Mouse (Mus musculus) forebrain, embryonic 15.5 days (tissue): Measurements from ENCODE around the gene Srcap. TPM values are rescaled to one million over a fixed set of nuclear protein-coding genes. Genes with fewer than 3 reads are reported as not detected.

ENCODE experiments used
- ATAC-seq: fragments of 200-750 bp; cut with Nextera tagmentation; replicated peaks from 2 replicates; pipeline ENCODE4 v1.8.0; 2017; ENCODE audit warnings: mild to moderate bottlenecking, moderate TSS enrichment, moderate library complexity
- H3K27ac ChIP-seq: fragments of 300-500 bp; sonication (generic); replicated peaks from 2 replicates; pipeline ENCODE4 v1.5.1; 2015; ENCODE audit warnings: mild to moderate bottlenecking, inconsistent platforms
- H3K27me3 ChIP-seq: fragments of 300-500 bp; sonication (generic); 2 replicates; pipeline ENCODE4 v1.6.1; 2015; ENCODE audit warnings: inconsistent platforms
- H3K36me3 ChIP-seq: fragments of 300-500 bp; sonication (generic); 2 replicates; pipeline ENCODE4 v1.6.1; 2015; ENCODE audit warnings: mild to moderate bottlenecking, inconsistent platforms
- H3K4me1 ChIP-seq: fragments of 300-500 bp; sonication (generic); 2 replicates; pipeline ENCODE4 v1.6.1; 2015; ENCODE audit warnings: inconsistent platforms
- H3K4me2 ChIP-seq: fragments of 300-500 bp; sonication (generic); replicated peaks from 2 replicates; pipeline ENCODE4 v1.6.1; 2015; ENCODE audit warnings: mild to moderate bottlenecking, inconsistent platforms
- H3K4me3 ChIP-seq: fragments of 300-500 bp; sonication (generic); 2 replicates; pipeline ENCODE4 v1.5.1; 2015; ENCODE audit warnings: mild to moderate bottlenecking, inconsistent platforms
- H3K9ac ChIP-seq: fragments of 300-500 bp; sonication (generic); replicated peaks from 2 replicates; pipeline ENCODE4 v1.6.1; 2015; ENCODE audit warnings: mild to moderate bottlenecking, inconsistent platforms
- H3K9me3 ChIP-seq: fragments of 300-500 bp; sonication (generic); 2 replicates; pipeline ENCODE4 v1.6.1; 2016; ENCODE audit warnings: inconsistent platforms
- whole genome bisulfite sequencing: fragments of 180-500 bp; shearing (Covaris S2); methylation state at CpG from one replicate; pipeline ENCODE4 v1.1.7; 2015; ENCODE audit warnings: mixed read lengths; 5-methylcytosine and 5-hydroxymethylcytosine counted together
- polyA plus RNA-seq: library from polyadenylated mRNA; unstranded; fragments of >200 nt; fragmentation: Nextera tagmentation; extraction: Ambion mirVana; gene quantifications from 2 replicates; pipeline ENCODE4 v1.2.1, GENCODE M21; 2015

The Srcap gene
- polyA plus RNA-seq, 1 experiment from 2014 or later = 54.1 TPM

DNA sequence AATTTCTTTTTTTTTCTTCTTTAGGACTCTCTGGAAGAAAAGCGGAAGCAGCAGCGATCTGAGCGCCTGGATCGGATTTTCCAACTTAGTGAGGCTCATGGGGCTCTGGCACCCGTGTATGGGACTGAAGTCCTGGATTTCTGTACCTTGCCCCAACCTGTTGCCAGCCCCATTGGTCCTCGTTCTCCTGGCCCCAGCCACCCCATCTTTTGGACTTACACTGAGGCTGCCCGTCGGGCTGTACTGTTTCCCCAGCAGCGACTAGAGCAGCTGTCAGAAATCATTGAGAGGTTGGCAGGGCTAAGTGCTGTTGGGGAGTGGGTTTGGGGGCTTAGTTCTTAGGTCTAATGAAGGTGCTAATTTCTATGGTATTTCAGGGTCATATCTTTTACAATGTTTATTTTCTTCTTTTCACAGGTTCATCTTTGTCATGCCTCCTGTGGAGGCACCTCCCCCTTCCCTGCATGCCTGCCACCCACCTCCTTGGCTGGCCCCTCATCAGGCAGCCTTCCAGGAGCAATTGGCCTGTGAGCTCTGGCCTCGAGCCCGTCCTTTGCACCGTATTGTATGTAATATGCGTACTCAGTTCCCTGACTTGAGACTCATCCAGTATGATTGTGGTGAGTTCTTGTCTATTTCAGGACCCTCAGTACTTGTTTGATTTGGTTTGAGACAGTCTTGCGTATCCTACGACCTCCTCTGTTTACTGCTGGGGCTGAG is 37.5 kb downstream of the Srcap start:
- Histone ChIP-seq H3K27ac (no peak overlapping the region), H3K4me3 (no peak overlapping the region), H3K9ac (no peak overlapping the region), H3K4me2 (no peak overlapping the region), H3K4me1 (no peaks in the 10 kb centered on the region), H3K27me3 (no peaks in the 10 kb centered on the region), H3K36me3 (peaks cover 79% of the 10 kb centered on the region), H3K9me3 (no peaks in the 10 kb centered on the region)
- WGBS = 75% methylated on average over 15 of the region's 15 CpGs
- no peak for ATAC-seq

- H3K36me3 ChIP-seq = peaks cover 80% of the 10 kb centered on the region
- no peaks in the 10 kb centered on the region for H3K4me1 ChIP-seq
- no peak overlapping the region for H3K27ac ChIP-seq
- no peak overlapping the region for H3K4me3 ChIP-seq
- no peak overlapping the region for H3K4me2 ChIP-seq
- no peaks in the 10 kb centered on the region for H3K9me3 ChIP-seq
- 96% methylated on average over 8 of the region's 8 CpGs for WGBS
- ATAC-seq = no peak
- no peaks in the 10 kb centered on the region for H3K27me3 ChIP-seq
- H3K9ac ChIP-seq = no peak overlapping the region
Observed at GRCm38 (mm10) chr7:127551558-127551957, 39.8 kb downstream of the Srcap start.

DNA sequence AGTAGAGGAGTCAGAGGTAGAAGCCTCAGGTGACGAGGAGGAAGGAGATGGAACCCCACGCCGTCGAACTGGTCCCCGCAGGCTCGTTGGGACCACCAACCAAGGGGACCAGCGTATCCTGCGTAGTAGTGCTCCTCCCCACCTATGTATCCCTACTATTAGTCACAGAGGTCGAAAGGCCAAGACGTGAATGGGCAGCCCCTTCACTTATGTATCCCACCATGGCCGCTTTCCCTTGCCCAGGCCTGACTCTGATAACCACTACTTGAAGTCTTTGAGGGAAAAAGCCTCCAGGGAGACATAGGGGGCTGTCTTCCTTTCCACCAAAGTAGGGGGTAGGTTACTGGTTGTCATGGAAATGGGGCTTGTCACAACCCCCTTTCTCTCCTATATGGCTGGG is 48.8 kb downstream of the Srcap start:
- Histone ChIP-seq H3K9ac (no peak overlapping the region), H3K27ac (no peak overlapping the region), H3K4me2 (no peak overlapping the region), H3K9me3 (no peaks in the 10 kb centered on the region), H3K27me3 (no peaks in the 10 kb centered on the region), H3K4me1 (no peaks in the 10 kb centered on the region), H3K36me3 (peaks cover 85% of the 10 kb centered on the region), H3K4me3 (no peak overlapping the region)
- ATAC-seq = no peak
- 94% methylated on average over 11 of the region's 11 CpGs for whole genome bisulfite sequencing

DNA sequence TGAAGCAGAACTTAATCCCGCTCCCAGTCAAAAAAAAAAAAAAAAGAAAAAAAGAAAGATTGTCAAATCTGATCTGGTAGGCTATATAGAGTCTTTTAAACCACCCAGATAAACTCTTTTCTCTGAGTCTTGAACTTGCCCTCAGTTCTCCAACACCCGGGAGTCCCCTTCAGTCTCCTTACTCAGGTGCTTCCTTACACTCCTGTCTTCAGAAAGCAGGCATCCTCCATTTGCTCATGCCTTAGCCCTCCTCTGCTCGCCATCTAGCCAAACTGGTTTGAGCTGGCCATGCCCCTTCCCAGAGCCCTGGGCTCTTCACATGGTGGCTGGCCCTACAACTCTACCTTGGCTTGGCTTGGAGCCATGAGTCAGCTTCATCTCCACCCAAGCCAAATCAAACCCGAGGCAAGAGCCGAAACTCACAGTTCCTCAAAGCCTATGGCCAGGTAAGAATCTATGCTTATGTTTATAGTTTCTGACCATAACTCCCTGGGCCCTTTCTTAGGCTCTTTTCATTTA is 49.6 kb downstream of the Srcap start, which contains the start of gene Tmem265:
Gene Tmem265, plus strand, starts transcription at position 51 of the 519 bp plus-strand sequence.
- H3K4me3 ChIP-seq = no peak within 1 kb of the TSS
- no peak within 1 kb of the TSS for H3K27ac ChIP-seq
- ATAC-seq = no peak
- 89% methylated on average over 5 of the region's 5 CpGs for WGBS
- H3K9ac ChIP-seq = no peak within 1 kb of the TSS
- no peak within 1 kb of the TSS for H3K4me2 ChIP-seq
- no peaks in the 10 kb centered on the region for H3K4me1 ChIP-seq
- H3K36me3 ChIP-seq = peaks cover 80% of the 10 kb centered on the region
- no peaks in the 10 kb centered on the region for H3K27me3 ChIP-seq
- H3K9me3 ChIP-seq = no peaks in the 10 kb centered on the region

DNA sequence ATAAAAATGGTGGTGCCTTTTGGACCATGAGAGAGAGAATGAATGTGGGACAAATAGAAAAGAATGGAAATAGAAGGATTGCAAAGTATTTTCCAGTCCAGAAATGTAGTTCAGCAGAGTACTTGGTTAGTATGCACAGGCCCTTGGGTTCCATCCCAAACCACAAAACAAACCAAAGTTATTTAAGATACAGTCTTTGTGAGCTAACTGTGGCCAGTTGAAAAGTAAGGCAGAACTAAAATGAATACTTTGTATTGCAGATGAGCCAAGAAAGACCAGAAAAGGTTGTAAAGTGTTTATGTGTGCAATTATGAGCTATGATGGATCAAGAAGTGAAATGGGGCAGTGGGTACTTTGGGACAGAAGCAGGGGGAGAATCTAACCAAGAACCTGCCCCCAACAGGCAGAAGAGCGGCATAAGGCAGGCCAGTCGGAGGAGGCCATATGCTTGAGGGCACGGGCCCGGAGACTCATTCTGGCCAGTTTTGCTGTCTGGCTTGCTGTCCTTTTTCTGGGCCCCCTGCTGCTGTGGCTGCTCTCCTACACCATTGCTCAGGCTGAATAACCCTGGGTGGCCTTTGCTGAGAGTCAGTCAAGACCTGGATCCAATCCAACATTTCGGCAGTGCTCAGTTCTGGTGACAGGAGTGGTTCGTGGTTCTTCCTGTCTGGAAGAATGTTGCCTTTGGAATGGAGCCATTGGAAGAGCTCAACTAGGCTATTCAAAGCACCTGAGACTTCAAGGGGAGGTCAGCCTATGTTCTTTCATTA is 52.8 kb downstream of the Srcap start:
- 73% methylated on average over 6 of the region's 6 CpGs for whole genome bisulfite sequencing
- H3K27ac ChIP-seq = no peak overlapping the region
- ATAC-seq = no peak

DNA sequence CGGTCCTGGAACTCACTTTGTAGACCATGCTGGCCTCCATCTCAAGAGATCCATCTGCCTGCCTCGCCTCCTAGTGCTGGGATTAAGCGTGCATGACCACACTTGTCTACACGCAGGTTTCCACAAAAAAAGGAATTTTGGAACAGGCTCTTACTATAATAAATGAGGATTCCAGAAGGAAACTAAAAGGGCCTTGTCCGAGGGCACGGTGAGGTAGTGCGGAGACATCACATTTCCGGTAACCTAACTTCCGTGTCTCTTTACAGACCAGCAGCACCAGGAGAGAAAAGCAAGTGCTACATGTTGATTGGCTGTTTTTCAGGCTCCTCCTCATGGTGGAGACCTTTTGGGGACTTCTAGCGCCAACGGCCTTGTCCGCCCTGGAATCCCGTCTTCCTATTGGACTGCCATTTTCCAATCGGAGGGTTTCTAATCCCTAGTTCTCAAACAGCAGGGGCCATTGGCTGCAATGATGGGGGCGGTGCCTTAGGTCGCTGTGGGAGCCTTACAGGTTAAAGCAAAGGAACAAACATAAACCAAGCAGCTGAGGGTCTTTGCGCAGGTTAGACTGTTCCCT is 61.2 kb downstream of the Srcap start, which contains the start of gene Phkg2:
Gene Phkg2, plus strand, starts transcription at position 446 of the 577 bp plus-strand sequence.
- Histone ChIP-seq H3K4me3 (peak within 1 kb of the TSS; percentile 74), H3K4me1 (peaks cover 27% of the 10 kb centered on the region), H3K4me2 (peak within 1 kb of the TSS; percentile 93), H3K27me3 (no peaks in the 10 kb centered on the region), H3K36me3 (peaks cover 12% of the 10 kb centered on the region), H3K9me3 (no peaks in the 10 kb centered on the region), H3K9ac (peak within 1 kb of the TSS; percentile 90), H3K27ac (peak within 1 kb of the TSS; percentile 71)
- WGBS = under 1% methylated on average over 17 of the region's 17 CpGs
- ATAC-seq = peak; percentile 99

More for the DNA sequence above, 52.8 kb downstream of the Srcap start:
- Histone ChIP-seq H3K9me3 (no peaks in the 10 kb centered on the region), H3K4me1 (no peaks in the 10 kb centered on the region), H3K4me3 (no peak overlapping the region), H3K36me3 (peaks cover 57% of the 10 kb centered on the region), H3K9ac (no peak overlapping the region), H3K27me3 (no peaks in the 10 kb centered on the region), H3K4me2 (no peak overlapping the region)

GRCm38 (mm10) chr7:127573503-127574008 is 61.8 kb downstream of the Srcap start:
- peak overlapping the region; percentile 93 for H3K4me2 ChIP-seq
- H3K4me3 ChIP-seq = peak overlapping the region; percentile 74
- 1% methylated on average over 27 of the region's 28 CpGs for WGBS
- ATAC-seq = peak; percentile 65
- peak overlapping the region; percentile 71 for H3K27ac ChIP-seq
- peaks cover 27% of the 10 kb centered on the region for H3K4me1 ChIP-seq
- H3K9me3 ChIP-seq = no peaks in the 10 kb centered on the region
- peaks cover 17% of the 10 kb centered on the region for H3K36me3 ChIP-seq
- H3K27me3 ChIP-seq = no peaks in the 10 kb centered on the region
- peak overlapping the region; percentile 90 for H3K9ac ChIP-seq

- WGBS = 23% methylated on average over 7 of the region's 7 CpGs
Observed at GRCm38 (mm10) chr7:127574115-127574514, 62.3 kb downstream of the Srcap start.

DNA sequence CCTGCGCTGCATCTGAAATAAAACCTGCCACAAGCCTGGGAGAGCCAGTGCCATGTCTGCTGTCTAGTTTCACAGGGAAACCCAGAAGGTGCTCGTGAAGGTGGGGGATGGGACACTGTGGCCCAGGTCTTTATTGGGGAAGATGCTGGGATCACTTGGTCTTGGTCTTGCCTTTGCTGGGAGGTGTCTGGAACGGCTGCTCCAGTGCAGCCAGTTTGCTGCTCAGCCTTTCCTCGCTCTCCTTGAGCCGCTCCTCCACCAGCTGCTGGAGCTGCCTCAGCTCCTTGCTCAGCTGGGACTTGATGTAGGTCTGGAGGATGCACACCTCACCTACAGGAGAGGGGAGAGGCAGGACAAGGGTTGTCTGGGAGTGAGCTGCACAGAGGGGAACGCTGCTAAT is 71.5 kb downstream of the Srcap start:
- Histone ChIP-seq H3K9me3 (no peaks in the 10 kb centered on the region), H3K4me2 (no peak overlapping the region), H3K4me3 (no peak overlapping the region), H3K27ac (no peak overlapping the region), H3K9ac (no peak overlapping the region), H3K4me1 (peaks cover 9% of the 10 kb centered on the region), H3K36me3 (peaks cover 47% of the 10 kb centered on the region), H3K27me3 (no peaks in the 10 kb centered on the region)
- ATAC-seq = no peak
- WGBS = 92% methylated on average over 6 of the region's 6 CpGs

More at GRCm38 (mm10) chr7:127574115-127574514, 62.3 kb downstream of the Srcap start:
- Histone ChIP-seq H3K4me3 (peak overlapping the region; percentile 74), H3K9ac (peak overlapping the region; percentile 90), H3K9me3 (no peaks in the 10 kb centered on the region), H3K27me3 (no peaks in the 10 kb centered on the region), H3K4me2 (peak overlapping the region; percentile 93), H3K27ac (peak overlapping the region; percentile 71; the same call in 1 of the 2 replicates), H3K4me1 (peaks cover 27% of the 10 kb centered on the region), H3K36me3 (peaks cover 17% of the 10 kb centered on the region)
- ATAC-seq = no peak

- ATAC-seq = no peak
- Histone ChIP-seq H3K9me3 (no peaks in the 10 kb centered on the region), H3K4me3 (no peak overlapping the region), H3K27me3 (no peaks in the 10 kb centered on the region), H3K4me2 (no peak overlapping the region), H3K27ac (no peak overlapping the region), H3K36me3 (peaks cover 37% of the 10 kb centered on the region), H3K4me1 (peaks cover 18% of the 10 kb centered on the region), H3K9ac (no peak overlapping the region)
- 89% methylated on average over 7 of the region's 7 CpGs for WGBS
Observed at GRCm38 (mm10) chr7:127585031-127585430, 73.2 kb downstream of the Srcap start.

DNA sequence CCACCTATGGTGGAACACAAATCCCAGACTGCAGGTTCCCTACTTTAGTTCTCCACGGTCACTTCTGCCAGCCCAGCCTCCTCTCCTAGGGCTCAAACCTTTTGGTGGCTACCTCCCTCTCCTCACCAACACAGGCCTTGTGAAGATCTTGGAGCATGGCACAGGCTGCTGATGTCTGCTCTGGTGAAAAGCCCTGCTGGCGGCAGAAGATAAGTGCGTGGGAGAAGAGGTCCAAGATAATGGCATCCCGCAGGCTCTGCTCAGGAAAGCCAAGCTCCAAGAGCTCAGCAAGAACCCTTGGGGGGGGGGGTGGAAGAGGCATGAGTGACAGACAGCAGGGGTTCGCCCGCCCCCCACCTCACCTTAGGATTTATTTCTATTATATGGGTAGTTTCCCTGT is 74.4 kb downstream of the Srcap start:
- H3K4me1 ChIP-seq = peaks cover 18% of the 10 kb centered on the region
- no peaks in the 10 kb centered on the region for H3K27me3 ChIP-seq
- H3K4me3 ChIP-seq = no peak overlapping the region
- no peak overlapping the region for H3K4me2 ChIP-seq
- WGBS = 96% methylated on average over 6 of the region's 6 CpGs
- H3K36me3 ChIP-seq = peaks cover 39% of the 10 kb centered on the region
- ATAC-seq = no peak
- no peaks in the 10 kb centered on the region for H3K9me3 ChIP-seq
- H3K9ac ChIP-seq = no peak overlapping the region
- H3K27ac ChIP-seq = no peak overlapping the region
